Mouse (Mus musculus) myocyte (in vitro differentiated cells): Measurements from ENCODE around the gene Msx2.

ENCODE experiments used
- E2F4 ChIP-seq: IDR thresholded peaks from one replicate; pipeline ENCODE4 v1.6.1; 2011; ENCODE audit warnings: mild to moderate bottlenecking, control low read depth, moderate library complexity; ENCODE audit not compliant: insufficient read depth
- POLR2A ChIP-seq: IDR thresholded peaks from one replicate; pipeline ENCODE4 v1.6.1; 2011; ENCODE audit warnings: low read depth, mild to moderate bottlenecking, control low read depth, moderate library complexity; ENCODE audit not compliant: insufficient read length
- POLR2AphosphoS2 ChIP-seq: IDR thresholded peaks from one replicate; pipeline ENCODE4 v1.6.1; 2011; ENCODE audit warnings: low read depth, control low read depth; ENCODE audit not compliant: insufficient read length

DNA sequence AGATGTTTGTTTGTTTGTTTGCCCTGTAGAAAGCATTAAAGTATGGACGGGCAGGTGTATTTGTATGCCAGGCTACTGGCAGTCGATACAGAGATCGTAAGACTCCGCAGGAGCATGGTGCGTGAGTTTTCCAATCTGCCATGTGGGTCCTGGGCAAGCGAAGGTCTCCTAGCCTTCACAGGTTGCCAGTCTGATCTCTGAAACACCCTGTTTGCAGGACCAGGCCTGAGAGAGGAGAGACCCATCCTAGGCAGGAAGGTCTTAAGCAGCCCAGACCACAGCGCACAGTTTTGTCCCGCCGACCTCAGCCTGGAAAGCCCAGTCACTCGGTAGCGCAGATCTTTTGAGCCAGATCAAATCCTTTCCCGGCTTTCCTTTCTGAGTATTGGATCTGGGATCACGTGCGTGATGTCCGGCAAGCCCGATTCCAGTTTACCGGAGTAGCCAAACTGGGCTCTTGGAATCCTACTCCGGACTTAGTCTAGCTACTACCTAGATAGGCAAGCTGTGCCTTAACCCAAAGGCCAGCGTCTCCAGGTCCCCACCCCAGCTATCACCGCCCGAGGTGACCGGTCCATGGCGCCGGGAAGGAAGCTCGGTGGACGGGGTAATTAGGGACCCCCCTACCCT, 7.6 kb downstream of the Msx2 start:
- no peak for TF ChIP-seq POLR2A
- no peak for TF ChIP-seq E2F4
- no peak for TF ChIP-seq POLR2AphosphoS2
